Mouse (Mus musculus) midbrain, embryonic 12.5 days (tissue): ENCODE measurements at regions not wholly inside any gene's neighbourhood (a gene's known extent, or its start where the extent isn't known, plus 50 kb on each side); places are given as distances from the start of the nearest gene placed in this dataset.

ENCODE experiments used
- ATAC-seq: fragments of 200-750 bp; cut with Nextera tagmentation; 2 replicates; pipeline ENCODE4 v1.8.0; 2017; ENCODE audit warnings: low read depth, moderate TSS enrichment, moderate library complexity; ENCODE audit not compliant: low FRiP score
- H3K27ac ChIP-seq: fragments of 300-500 bp; sonication (generic); replicated peaks from 2 replicates; pipeline ENCODE4 v1.5.1; 2016; ENCODE audit warnings: mild to moderate bottlenecking
- H3K27me3 ChIP-seq: fragments of 300-500 bp; sonication (generic); 2 replicates; pipeline ENCODE4 v1.6.1; 2016; ENCODE audit warnings: mild to moderate bottlenecking
- H3K36me3 ChIP-seq: fragments of 300-500 bp; sonication (generic); 2 replicates; pipeline ENCODE4 v1.6.1; 2016
- H3K4me1 ChIP-seq: fragments of 300-500 bp; sonication (generic); 2 replicates; pipeline ENCODE4 v1.6.1; 2016
- H3K4me2 ChIP-seq: fragments of 300-500 bp; sonication (generic); replicated peaks from 2 replicates; pipeline ENCODE4 v1.6.1; 2016; ENCODE audit warnings: mild to moderate bottlenecking, moderate library complexity
- H3K4me3 ChIP-seq: fragments of 300-500 bp; sonication (generic); 2 replicates; pipeline ENCODE4 v1.5.1; 2016; ENCODE audit warnings: mild to moderate bottlenecking
- H3K9ac ChIP-seq: fragments of 300-500 bp; sonication (generic); replicated peaks from 2 replicates; pipeline ENCODE4 v1.6.1; 2016; ENCODE audit warnings: mild to moderate bottlenecking, moderate library complexity
- H3K9me3 ChIP-seq: fragments of 300-500 bp; sonication (generic); 2 replicates; pipeline ENCODE4 v1.6.1; 2016; ENCODE audit warnings: mild to moderate bottlenecking
- WGBS: fragments of 180-500 bp; shearing (Covaris S2); methylation state at CpG from one replicate; pipeline ENCODE4 v1.1.7; 2016; 5-methylcytosine and 5-hydroxymethylcytosine counted together

- no peak for ATAC-seq
- Histone ChIP-seq H3K36me3 (no peaks in the 10 kb centered on the region), H3K9ac (no peak overlapping the region), H3K27ac (no peak overlapping the region), H3K27me3 (no peaks in the 10 kb centered on the region), H3K4me2 (no peak overlapping the region), H3K4me3 (no peak overlapping the region), H3K4me1 (no peaks in the 10 kb centered on the region), H3K9me3 (0 out of 2 replicates have a peak, but pooled peaks cover 2% of the 10 kb centered on the region)
- 65% methylated on average over 3 of the region's 3 CpGs for WGBS
These were observed 786.6 kb upstream of the Chrm3 start for GRCm38 (mm10) chr13:11147268-11147667.

DNA sequence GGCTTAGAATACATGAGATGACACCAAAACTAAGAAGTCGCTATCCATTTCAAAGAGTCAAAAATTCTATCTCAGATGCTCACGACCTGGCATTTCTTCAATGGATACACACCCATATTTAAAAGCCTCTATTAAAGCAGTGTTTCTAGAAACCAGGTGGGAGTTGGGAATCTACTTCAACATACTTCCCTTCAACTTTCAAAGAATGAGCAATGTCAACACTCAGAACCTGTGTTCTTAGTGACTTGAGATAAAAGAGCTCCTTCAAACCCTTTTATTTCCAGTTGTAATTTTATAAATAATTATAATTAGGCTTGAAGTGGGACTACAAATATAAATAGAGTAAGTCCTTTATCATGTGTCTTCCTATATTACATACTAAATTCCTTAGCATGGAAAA is 747.0 kb upstream of the Chrm3 start:
- Histone ChIP-seq H3K9me3 (no peaks in the 10 kb centered on the region), H3K27ac (no peak overlapping the region)
- 95% methylated on average over 2 of the region's 2 CpGs for WGBS

DNA sequence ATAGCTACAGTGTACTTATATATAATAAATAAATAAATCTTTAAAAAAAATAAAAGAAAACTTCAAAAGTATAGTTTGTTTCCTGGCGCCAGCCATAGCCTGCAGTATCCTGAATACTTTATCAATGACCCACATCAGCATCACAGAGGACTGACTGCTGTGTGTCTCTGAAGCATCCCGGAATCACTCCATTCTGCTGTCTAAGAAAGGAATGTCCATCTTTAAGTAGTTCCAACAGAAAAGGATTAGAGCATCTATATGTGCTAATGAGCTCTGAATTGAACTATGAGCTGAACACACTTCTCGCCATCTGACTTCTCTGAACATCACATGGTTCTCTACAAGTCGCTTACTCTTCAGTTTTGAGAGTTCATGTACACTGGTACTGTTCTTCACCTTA is 745.8 kb upstream of the Chrm3 start:
- Histone ChIP-seq H3K4me3 (no peak overlapping the region), H3K4me1 (no peaks in the 10 kb centered on the region), H3K9me3 (no peaks in the 10 kb centered on the region), H3K4me2 (no peak overlapping the region), H3K9ac (no peak overlapping the region), H3K27ac (no peak overlapping the region), H3K36me3 (no peaks in the 10 kb centered on the region), H3K27me3 (no peaks in the 10 kb centered on the region)
- no peak for ATAC-seq
- 80% methylated on average over 4 of the region's 4 CpGs for WGBS

More for the DNA sequence above, 747.0 kb upstream of the Chrm3 start:
- no peak for ATAC-seq
- Histone ChIP-seq H3K27me3 (no peaks in the 10 kb centered on the region), H3K4me3 (no peak overlapping the region), H3K4me2 (no peak overlapping the region), H3K4me1 (no peaks in the 10 kb centered on the region), H3K9ac (no peak overlapping the region), H3K36me3 (no peaks in the 10 kb centered on the region)

GRCm38 (mm10) chr13:11105571-11105970 is 744.9 kb upstream of the Chrm3 start:
- H3K4me3 ChIP-seq, result no peak overlapping the region
- H3K36me3 ChIP-seq, result no peaks in the 10 kb centered on the region
- H3K9me3 ChIP-seq, result no peaks in the 10 kb centered on the region
- no peak overlapping the region for H3K27ac ChIP-seq
- H3K27me3 ChIP-seq, result no peaks in the 10 kb centered on the region
- H3K9ac ChIP-seq, result no peak overlapping the region
- no peak overlapping the region for H3K4me2 ChIP-seq
- no peak for ATAC-seq
- 83% methylated on average over 2 of the region's 2 CpGs for WGBS
- H3K4me1 ChIP-seq, result no peaks in the 10 kb centered on the region

GRCm38 (mm10) chr13:11099586-11099950 is 738.9 kb upstream of the Chrm3 start:
- Histone ChIP-seq H3K9me3 (no peaks in the 10 kb centered on the region), H3K36me3 (no peaks in the 10 kb centered on the region), H3K27me3 (no peaks in the 10 kb centered on the region), H3K27ac (peak overlapping the region; percentile 61), H3K4me3 (no peak overlapping the region), H3K4me2 (no peak overlapping the region), H3K4me1 (no peaks in the 10 kb centered on the region), H3K9ac (no peak overlapping the region)
- ATAC-seq, result no peak

DNA sequence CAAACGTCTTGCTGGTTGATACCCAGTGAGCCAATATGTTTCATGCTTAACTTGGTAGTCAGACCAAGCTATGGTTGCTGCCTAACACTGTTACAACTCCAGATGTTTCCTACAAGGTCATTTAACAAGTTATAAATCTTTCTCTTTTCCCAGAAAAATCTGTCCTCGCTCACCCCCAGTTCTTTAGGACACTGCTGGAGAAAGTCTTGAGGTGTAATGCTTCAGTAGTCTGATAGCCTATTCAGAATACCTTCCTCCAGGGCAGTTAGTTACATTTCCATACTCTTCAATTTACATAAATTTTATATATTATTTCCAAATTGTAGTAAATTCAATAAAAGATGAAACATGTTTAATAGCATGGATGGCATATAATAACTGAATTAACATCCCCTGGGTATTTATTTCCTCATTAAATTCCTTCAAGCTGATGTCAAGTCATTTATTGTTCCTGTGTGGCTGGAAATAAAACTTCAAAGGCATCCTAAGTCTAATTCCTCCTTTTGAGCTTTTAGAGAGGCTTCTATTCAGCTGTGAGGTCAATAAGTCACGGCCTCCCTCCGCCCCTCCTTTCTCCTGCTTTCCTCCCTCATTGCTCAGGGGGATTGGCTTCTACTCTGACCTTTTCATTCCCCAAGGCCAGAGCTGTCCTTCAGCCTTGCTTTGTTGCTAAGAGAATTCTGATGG is 738.4 kb upstream of the Chrm3 start:
- Histone ChIP-seq H3K27ac (0 out of 2 replicates have a peak overlapping the region, but pooled peaks have one; percentile 61), H3K4me2 (no peak overlapping the region), H3K4me1 (no peaks in the 10 kb centered on the region), H3K9me3 (no peaks in the 10 kb centered on the region), H3K36me3 (no peaks in the 10 kb centered on the region), H3K4me3 (no peak overlapping the region), H3K27me3 (no peaks in the 10 kb centered on the region), H3K9ac (no peak overlapping the region)
- 8% methylated on average over 4 of the region's 4 CpGs for WGBS
- peak; percentile 85 for ATAC-seq

DNA sequence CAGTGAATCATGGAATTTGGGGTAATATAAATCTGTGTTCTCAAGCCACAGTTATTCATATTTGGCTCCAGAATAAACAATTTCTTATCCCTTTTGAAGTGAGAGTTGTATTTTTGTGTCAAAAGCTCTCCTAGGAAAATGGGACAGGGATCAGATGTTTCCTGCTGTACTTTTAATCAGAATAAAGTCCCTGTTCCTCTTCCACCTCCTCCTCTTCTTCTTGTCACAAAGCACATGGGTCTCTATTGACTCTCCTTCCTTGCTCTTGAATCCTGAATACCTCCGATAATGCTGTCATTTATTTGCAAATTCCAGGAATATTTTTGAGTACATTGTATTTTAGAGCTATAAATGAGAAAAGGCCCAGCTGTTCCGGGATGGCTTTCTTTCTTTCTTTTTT is 732.3 kb upstream of the Chrm3 start:
- Histone ChIP-seq H3K4me2 (no peak overlapping the region), H3K4me1 (no peaks in the 10 kb centered on the region), H3K4me3 (no peak overlapping the region), H3K36me3 (no peaks in the 10 kb centered on the region), H3K27ac (no peak overlapping the region), H3K9me3 (0 out of 2 replicates have a peak, but pooled peaks cover 4% of the 10 kb centered on the region), H3K9ac (no peak overlapping the region), H3K27me3 (no peaks in the 10 kb centered on the region)
- ATAC-seq, result no peak
- WGBS, result 78% methylated on average over 2 of the region's 2 CpGs
